Mouse (Mus musculus): ENCODE data around the gene Fgd2.
"Not testable (repeated sequence)": the region's sequence is repeated elsewhere in the genome, so short reads cannot be mapped to it uniquely, and the experiment has no call there.

Fgd2 gene

DNA sequence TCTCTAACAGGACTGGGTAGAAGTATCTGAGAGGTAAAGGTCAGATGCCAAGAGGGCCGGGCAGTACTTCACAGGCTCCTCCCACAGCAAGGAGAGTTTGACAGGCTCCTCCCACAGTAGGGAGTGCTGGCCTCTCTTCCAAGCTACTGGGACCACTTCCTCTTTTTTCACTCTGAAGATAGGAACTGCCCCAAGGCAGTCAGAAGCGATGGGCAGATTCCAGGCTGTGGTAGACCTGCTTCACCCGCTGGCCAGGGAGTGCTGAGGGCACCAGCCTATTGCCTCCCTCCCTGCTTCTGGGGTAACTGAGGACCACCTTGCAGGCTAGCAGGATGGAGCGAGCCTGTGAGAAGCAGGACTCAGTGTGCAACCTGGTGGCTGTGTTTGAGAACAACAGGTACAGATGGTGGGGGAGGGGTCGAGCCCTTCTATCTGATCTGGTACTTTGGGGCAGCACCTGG lies at the start of gene Fgd2:
Gene Fgd2, plus strand, starts transcription at position 154 of the 461 bp plus-strand sequence.
- in situ Hi-C loops (cut with MboI, MseI): loop anchor here (5.0 to 25.0 kb wide), 2 partner anchors 52 to 98 kb away; partner anchors contain the start of genes BC004004 (in 1 of the 2) and Ppil1 (in 1 of the 2)

DNA sequence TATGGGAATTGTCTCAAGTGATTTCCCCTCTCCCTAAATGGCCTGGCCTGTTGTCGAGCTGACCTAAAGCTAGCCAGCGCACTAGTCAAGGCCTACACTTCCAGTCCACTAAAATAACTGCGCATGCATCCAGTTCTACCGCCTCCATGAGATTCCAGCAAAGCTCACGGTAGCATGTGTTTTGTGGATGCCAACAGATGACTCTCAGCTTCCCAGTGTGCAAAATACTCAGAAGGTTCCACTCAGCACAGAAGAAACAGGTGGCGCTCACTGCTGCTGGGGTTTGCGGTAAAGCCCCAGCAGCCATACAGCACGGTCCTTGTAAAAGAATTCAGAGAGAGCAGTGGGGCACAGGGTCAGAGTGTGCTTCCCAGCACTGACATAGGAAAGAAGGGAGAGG lies 49.1 kb upstream of the Fgd2 start:
- in situ Hi-C loops (cut with MboI, MseI): no loop called here

DNA sequence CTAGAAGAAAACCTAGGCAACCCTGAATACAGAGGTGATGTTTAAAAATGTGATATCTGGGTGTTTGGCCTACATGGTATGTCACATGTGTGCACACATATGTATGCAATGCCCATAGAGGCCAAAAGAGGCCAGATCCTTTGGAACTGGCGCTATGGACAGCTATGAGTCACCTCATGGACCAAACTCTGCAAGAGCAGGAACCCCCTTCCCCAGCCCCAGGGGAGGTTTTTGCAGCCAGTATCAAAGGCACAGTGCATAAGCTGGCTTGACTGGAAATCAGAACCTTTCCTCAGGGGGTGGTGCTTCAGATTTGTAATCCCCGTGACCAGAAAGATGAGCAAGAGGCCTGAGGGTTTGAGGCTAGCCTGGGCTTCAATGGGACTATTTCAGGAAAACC lies 48.6 kb upstream of the Fgd2 start:
- in situ Hi-C loops (cut with MboI, MseI): no loop called here

DNA sequence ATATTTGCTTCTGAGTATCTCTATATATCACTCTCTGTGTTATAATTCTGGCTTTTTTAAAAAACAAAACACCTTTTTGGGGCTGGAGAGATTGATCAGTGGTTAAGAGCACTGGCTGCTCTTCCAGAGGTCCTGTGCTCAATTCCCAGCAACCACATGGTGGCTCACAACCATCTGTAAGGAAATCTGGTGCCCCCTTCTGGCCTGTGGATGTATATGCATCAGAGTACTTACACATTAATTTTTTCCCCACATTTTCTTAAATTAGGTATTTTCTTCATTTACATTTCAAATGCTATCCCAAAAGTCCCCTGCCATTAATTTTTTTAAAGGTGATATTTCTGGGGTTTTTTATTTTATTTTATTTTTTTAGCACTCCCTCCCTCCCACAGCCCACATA lies 47.4 kb upstream of the Fgd2 start:
- in situ Hi-C loops (cut with MboI, MseI): no loop called here

DNA sequence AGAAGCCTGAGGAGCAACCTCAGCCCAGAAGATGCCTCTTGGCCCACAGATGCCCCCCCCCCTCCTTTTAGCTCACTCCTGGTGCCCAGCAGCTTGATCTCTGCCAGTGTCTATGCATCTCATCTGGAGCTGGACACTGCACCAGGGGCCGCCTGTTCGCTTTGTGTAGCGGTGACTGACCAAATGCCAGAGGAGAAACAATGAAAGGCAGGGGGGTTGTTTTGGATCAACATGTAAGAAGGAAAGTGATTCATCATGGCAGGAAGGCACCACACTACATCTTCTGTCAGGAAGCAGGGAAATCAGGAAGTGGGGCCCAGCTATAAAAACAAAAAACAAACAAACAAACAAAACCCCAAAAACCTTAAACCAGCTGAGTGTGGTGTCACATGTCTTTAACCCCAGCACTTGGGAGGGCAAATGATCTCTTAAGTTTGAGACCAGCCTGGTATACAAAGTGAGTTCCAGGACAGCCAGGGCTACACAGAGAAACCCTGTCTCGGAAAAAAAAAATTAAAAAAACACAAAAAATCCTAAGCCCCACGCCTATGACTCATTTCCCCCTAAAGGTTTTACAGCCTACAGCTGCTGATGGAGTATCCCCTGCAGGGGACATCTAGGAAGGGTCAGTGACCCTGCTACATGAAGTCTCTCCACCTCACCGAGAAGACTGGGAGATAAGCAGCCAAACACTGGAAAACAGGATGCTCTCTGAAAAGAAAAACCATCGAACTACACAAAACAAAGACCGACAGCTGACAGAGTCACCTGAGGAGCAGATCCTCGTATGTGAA lies 44.8 kb upstream of the Fgd2 start:
- in situ Hi-C loops (cut with MboI, MseI): no loop called here

DNA sequence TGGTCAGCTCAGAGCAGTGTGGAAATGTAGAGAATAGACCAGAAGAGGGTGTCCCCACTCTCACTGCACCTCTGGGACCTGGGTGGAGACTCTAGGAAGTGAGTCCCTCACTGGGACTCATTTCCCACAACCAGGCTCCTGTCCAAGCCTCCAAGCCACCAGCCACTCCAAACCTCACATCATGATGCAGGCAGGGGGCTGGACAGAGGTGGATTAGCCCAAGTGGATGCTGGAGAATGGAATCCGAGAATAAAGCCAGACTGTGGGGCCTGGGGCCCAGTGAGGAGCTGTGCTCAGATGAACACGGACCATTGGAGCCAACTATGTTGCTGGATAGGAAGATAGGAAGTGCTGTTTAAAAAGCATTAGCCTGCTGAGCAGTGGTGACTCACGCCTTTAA lies 43.8 kb upstream of the Fgd2 start:
- in situ Hi-C loops (cut with MboI, MseI): no loop called here

DNA sequence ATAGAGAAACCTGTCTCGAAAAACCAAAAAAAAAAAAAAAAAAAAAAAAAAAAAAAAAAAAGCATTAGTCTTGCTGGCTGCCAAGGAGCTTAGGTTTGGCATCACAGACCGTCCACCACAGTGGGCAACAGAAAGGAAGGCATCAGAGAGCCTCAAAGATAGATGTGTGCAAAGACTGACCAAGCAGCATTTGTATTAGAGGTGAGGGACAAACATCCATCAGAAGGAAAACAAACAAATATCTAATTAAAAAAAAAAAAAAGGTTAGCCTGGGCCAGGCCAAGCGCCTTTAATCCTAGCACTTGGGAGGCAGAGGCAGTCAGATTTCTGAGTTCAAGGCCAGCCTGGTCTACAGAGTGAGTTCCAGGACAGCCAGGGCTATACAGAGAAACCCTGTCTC lies 43.3 kb upstream of the Fgd2 start, which contains the start of gene Pi16:
Gene Pi16, plus strand, starts transcription at position 301 of the 400 bp plus-strand sequence.
- in situ Hi-C loops (cut with MboI, MseI): not testable (repeated sequence)

DNA sequence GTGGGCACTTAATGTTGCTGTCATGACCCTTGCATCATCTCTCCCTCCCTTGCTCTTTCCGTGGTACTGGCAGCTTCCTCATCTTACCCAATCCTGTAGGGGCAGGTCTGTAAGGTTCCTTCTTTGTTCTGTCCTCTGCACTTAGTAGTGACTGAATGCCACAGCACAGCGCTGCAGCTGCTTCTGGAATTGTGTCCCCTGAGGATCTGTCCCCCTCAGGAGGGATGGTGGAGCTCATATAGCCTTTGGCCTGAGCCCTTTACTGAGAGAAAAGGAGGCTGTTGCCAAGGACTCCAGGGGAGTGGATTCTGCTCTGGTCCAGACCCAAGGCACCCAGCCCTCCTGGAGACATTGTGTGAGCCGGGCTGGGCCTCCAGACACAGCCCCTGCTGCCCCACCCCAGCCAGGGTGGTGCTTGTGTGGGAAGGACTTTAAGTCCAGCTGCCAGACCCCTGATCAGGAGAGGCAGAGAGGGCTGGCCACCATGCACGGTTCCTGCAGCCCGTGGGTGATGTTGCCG lies 41.9 kb upstream of the Fgd2 start:
- in situ Hi-C loops (cut with MboI, MseI): no loop called here

DNA sequence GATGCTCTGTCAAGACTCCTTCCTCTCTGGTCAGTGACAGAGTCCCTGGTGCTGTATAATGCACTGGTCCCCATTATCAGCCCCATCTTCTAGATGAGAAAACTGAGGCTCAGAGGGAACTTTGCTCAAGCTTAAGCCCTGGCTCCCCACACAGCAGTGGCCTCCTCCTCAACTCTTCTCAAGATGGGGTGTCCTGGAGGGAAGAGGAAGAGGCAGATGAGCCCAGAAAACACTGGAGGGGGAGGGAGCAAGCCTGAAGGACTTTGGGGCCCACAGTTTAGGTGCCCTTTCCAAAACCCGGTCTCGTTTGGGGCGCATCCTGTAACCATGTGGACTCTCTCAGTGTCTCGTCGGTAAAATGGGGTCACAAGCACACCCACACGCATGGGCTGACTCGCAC lies 41.2 kb upstream of the Fgd2 start:
- in situ Hi-C loops (cut with MboI, MseI): no loop called here

DNA sequence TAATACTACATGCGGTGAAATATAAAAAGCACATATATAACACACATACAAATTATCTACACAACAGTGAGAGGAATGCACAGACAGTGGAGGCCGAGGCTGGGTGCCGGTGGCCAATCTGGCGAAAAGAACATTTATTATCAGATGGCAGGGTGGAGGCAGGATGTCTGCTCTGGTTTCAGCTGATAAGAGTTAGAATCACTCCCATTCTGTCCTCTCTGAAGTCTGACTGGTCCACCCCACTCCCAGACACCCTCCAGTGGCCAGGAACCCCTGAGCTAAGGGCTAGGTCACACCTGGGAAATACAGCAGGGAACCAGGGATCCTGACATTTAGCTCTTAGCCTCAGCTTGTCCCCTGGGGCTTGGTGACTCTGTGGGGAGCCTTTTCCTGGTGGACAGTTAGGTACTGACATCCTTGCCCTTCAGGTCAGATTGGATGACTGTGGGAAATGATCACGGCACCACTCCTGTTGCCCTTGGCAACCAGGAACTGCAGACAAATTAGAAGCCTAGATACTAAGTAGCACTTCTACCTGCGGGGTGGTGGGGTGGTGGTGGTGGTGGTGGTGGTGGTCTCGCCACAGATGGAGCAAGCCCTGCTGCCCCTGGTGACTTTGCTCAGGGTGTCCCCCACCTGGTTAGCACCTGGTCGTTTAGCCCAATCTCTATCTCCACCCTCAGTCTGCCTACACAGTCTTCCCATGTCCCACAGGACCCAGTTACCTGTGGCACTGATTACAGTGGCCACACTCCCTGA lies 40.7 kb upstream of the Fgd2 start:
- in situ Hi-C loops (cut with MboI, MseI): loop anchor here in 1 of 2 experiments (5.0 kb wide), 1 partner anchor 37 kb away; no protein-coding TSS in a partner anchor

DNA sequence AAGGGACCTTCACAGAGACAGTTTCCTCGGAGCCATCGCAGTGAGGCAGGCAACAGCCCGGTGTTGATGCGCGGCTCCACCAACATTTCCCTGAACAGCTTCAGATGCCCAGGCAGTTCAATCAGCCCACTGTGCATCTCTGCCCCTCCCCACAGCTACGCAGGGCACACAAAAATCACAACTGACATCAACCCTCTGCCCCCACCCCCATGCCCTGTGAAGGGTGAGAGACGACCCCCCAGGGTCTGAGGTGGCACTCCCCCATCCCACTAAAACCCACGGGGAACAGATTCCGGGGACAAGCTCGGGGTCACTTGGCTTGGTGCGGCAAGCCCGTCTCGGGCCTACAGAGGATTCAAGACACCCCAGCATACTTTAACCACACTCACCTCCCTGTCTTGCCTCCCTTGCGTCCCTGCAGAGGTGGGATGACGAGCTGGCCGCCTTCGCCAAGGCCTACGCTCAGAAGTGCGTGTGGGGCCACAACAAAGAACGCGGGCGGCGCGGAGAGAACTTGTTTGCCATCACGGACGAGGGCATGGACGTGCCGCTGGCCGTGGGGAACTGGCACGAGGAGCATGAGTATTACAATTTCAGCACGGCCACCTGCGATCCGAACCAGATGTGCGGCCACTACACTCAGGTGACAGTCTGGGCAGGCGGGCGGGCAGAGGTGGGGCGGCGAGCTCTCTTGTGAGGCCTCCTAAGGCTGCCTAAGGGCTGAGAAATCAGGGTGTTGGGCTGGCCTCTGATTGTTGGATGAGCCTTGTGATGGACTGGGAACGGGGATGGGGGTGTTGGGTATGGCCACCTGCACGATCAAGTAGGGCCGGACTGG lies 38.7 kb upstream of the Fgd2 start:
- in situ Hi-C loops (cut with MboI, MseI): loop anchor here in 1 of 2 experiments (5.0 kb wide), 1 partner anchor 35 kb away; no protein-coding TSS in a partner anchor

DNA sequence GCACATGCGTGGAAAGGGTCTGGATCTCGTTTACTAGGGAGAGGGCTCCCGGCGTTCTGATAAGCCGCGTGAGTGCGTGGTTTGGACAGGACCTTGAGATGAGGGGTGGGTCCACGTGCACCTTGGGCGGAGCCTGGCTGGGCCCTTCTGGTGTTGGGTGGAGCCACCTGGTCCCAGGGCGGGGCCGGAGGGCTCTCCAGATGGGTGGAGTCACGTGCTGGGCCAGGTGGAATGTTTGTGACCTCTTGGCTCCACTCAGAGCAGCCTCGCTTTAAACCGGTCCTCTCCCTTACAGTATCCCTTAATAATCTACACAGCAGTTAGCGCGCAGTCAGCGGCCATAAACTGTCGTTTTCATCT lies 38.1 kb upstream of the Fgd2 start:
- in situ Hi-C loops (cut with MboI, MseI): loop anchor here in 1 of 2 experiments (5.0 kb wide), 1 partner anchor 35 kb away; no protein-coding TSS in a partner anchor

DNA sequence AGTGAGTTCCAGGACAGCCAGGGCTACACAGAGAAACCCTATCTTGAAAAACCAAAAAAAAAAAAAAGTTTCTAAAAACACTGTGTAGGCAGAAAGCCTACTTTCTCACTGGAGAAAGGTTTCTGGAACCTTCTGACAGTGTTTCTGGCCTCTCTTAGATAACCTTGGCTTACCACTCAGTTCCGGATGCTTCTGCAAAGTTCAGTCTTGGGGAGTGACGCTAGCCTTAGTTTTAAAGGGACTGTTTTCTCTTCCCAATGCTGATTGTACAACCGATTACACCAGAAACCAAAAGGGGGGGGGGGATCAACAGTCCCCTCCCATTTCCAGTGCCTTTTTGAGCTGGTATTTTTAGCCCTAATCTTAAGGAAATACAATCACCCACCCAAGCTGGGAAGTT lies 37.1 kb upstream of the Fgd2 start:
- in situ Hi-C loops (cut with MboI, MseI): loop anchor here in 1 of 2 experiments (5.0 kb wide), 1 partner anchor 34 kb away; no protein-coding TSS in a partner anchor

DNA sequence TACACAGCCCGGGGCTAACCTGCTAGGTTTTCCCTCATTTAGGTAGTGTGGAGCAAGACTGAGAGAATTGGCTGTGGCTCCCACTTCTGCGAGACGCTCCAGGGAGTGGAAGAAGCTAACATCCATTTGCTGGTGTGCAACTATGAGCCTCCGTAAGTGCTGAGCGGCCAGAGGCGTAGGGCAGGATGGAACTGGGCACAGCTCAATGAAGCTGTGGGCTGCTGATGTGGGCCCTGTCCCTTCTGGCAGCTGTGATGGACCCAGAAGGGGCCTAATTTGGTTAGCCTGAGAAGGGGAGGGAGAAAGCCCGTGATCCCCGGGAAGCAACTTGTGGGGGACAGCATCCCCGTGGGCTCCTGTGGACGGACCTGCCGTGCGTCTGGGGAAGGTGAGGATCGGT lies 34.9 kb upstream of the Fgd2 start:
- in situ Hi-C loops (cut with MboI, MseI): no loop called here

DNA sequence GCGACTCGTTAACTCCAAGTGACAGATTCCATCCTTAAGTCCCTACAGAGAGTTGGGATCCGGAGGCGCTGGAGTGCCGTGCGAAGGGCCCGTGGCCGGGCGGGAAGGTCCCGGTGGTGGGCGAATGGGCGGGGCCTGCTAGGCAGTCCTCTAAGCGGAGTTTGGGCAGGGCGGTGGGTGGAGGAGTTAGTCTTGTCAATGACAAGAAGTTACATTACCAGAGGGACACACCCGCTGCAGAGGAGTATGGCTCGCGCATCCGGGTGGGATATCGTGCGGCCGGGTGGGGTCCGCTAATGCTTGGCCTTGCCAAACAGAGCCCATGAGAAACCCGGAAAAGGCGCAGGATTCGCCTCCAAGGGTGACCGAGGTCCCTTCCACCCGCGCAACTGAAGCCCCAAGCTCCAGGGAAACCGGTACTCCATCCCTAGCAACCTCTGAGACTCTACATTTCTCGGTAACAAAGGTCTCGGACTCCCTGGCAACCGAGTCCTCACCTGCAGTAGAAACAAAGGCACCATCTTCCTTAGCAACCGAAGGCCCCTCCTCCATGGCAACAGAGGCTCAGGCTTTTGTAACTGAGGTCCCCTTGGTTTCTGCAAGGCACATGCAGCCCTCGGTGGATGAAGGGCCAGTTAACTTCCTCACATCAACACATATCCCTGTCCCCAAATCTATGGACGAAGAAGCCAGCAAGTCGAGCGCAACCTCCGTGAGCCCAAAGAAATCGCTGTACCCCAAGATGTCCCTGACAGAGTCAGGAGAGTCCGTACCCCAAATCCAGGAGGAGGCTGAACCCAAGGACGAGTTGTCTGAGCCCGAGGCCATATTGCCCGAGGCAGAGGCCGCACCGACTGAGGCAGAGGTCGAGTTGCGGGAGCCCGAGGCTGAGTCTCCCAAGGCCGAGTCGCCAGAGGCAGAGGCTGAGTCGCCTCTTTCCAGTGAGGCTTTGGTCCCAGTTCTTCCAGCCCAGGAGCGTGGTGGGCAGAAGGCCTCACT lies 33.9 kb upstream of the Fgd2 start:
- in situ Hi-C loops (cut with MboI, MseI): no loop called here

DNA sequence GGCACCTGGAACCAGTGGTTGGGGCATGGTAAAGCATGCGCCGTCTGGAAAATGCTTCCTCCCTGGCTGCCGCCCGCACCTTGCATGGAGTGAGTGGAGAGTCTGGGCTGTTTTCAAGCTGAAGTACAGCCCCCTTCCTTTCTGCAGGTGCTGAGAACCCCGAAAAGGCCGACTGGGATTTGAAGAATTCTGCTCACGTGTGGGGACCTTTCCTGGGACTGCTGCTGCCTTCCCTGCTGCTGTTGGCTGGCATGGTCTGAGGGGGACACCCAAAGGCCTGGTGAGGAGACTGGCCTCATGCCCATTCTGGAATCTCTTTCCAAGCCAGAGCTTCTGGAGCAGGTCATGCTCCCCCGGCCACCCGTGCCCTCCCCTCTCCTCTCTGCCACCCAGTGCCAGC lies 33.0 kb upstream of the Fgd2 start:
- in situ Hi-C loops (cut with MboI, MseI): no loop called here

DNA sequence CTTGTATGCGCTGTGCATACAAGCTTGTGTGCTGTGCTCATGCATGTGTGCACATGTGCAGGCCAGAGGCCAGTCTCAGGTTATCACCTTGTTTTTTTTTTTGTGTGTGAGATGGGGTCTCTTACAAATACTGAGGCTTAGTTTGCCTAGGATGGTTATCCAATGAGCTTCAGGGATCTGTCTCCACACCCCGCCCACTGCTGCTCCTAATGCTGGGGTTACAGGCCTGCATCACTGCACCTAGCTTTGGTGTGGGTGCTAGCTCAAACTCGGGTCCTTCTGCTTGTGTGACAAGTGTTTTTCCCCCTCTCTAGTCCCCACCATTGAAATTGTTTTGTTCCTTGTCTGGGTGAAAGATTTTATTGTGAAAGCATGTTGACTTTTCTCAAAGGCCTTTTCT lies 30.5 kb upstream of the Fgd2 start:
- in situ Hi-C loops (cut with MboI, MseI): no loop called here

DNA sequence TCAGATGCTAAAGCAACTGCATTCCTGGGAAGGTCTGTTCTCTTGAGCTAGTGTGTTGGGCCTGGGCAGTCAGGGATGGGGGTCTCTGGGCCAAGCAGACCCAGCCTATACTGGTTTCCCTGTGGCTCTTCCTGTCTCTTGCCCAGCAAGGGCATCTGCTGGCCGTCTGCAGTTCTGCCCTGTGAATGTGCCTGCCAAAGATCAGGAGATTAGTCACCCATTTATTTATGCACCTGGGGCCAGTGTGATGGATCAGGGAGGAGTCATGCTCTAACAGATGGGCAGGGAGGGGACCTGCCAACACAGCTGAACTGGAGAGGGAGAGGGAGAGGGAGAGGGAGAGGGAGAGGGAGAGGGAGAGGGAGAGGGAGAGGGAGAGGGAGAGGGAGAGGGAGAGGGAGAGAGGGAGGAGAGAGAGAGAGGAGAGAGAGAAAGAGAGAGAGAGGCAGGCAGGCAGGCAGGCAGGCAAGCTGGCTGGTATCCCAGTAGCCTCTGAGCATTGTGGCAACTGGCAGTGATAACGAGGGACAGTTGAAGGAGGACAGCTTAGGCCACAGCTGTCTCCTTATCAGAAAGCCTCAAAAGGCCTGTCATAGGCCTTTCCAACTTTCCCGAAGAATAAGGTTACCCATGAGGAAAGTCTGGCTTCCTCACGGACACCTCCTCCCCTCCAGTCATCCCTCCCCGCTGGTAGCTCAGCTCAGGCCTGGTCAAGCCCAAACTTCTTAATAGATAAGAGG lies 29.9 kb upstream of the Fgd2 start:
- in situ Hi-C loops (cut with MboI, MseI): no loop called here

DNA sequence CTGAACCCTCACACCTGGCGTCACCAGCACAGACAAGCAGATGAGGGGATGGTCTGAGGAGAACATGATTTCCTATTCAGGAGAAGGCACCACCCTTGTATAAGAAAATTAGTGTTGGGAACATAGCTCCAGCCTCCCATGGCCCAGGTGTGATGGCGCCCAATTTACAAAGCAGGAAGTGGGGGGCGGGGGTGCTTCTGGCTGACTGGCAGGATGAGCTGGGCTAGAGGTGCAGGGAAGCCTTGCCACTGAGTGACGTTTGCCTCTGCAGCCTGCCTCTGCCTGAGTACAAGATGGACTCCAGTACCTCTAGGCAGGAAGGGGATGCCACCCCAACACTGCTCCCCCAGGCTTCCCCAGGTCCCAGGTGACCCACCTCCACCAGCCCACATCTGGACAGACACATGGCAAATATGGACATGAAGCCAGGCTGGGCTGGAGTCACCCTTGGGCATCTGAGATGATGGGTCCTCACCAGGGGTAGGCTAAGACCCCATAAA lies 28.5 kb upstream of the Fgd2 start:
- in situ Hi-C loops (cut with MboI, MseI): no loop called here

All from T-helper 17 cell (primary cell).